Mouse (Mus musculus) lung, adult 2 months (tissue): ENCODE measurements around the gene Kctd2. TPM values are rescaled to one million over a fixed set of nuclear protein-coding genes. Genes with fewer than 3 reads are reported as not detected.

Source experiments
- DNase-seq: peaks from one replicate; pipeline ENCODE4 v3.0.0; 2022
- H3K4me1 ChIP-seq: fragments of 200-500 bp; 2 replicates; pipeline ENCODE4 v1.6.1; 2011; ENCODE audit warnings: low read length; ENCODE audit not compliant: control insufficient read depth, insufficient read depth
- H3K4me3 ChIP-seq: fragments of 200-500 bp; replicated peaks from 2 replicates; pipeline ENCODE3; 2011; ENCODE audit warnings: low read depth, mild to moderate bottlenecking, control low read depth, low read length; ENCODE audit errors: extremely low read depth
- CTCF ChIP-seq: fragments of 200-500 bp; IDR thresholded peaks from 2 replicates; pipeline ENCODE4 v1.5.1; 2011; ENCODE audit warnings: mild to moderate bottlenecking, low read length, control low read depth; ENCODE audit not compliant: insufficient read depth
- POLR2A ChIP-seq: fragments of 200-500 bp; IDR thresholded peaks from 2 replicates; pipeline ENCODE4 v1.6.1; 2011; ENCODE audit warnings: low read depth, mild to moderate bottlenecking, control low read depth, low read length, borderline replicate concordance; ENCODE audit errors: extremely low read depth
- WGBS: fragments of 180-500 bp; shearing (Covaris S2); methylation state at CpG from one replicate; pipeline ENCODE4 v1.1.7; 2018; 5-methylcytosine and 5-hydroxymethylcytosine counted together
- polyA plus RNA-seq: library from polyadenylated mRNA; depleted of rRNA; stranded (reverse); fragments of >200 nt; gene quantifications from 2 replicates; pipeline ENCODE4 v1.2.3, GENCODE M21; 2012; rRNA removed

Kctd2 gene
- 33.3 and 36.6 TPM in 2 replicates for polyA plus RNA-seq

DNA sequence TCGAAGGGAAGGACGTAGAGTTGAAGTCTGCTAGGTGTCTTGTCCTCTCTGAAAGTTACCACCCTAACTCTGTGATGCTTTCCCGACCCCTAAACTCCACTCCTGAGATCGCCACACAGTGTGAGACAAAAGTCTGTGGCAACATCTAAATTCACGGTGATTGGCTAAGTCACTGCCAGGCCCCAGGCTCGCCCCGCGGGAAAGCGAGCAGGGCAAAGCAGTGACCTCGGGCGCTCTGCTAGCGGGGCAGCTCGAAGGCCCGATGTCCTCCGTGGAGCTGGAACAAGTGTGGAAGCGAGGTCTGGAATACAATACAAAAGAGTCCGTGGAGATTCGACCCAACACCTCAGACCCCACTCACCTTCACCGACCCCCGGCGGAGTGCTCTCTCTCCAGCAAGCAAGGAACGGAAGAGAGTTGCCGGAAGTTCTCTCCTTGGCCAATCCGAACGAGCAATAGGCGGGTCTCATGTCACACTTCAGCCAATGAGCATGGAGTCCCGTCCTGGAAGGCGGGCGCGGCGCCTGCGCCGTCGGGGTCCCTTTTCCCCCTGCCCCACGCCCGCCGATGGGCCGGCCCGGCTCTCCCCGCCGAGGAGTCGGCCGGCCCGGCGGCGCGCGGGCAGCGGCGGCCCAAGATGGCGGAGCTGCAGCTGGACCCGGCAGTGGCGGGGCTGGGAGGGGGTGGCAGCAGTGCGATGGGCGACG lies at the start of gene Kctd2, which contains the start of gene Atp5h:
Gene Kctd2 (plus strand): TSS at position 598 of the 707 bp plus-strand sequence.
Gene Atp5h (minus strand): TSS at position 432 of the 707 bp plus-strand sequence.
- under 1% methylated on average over 56 of the region's 56 CpGs for WGBS
- TF ChIP-seq CTCF (no peak), POLR2A (peak; percentile 76; the same call in 1 of the 2 replicates)
- peak; percentile 91 for DNase-seq

DNA sequence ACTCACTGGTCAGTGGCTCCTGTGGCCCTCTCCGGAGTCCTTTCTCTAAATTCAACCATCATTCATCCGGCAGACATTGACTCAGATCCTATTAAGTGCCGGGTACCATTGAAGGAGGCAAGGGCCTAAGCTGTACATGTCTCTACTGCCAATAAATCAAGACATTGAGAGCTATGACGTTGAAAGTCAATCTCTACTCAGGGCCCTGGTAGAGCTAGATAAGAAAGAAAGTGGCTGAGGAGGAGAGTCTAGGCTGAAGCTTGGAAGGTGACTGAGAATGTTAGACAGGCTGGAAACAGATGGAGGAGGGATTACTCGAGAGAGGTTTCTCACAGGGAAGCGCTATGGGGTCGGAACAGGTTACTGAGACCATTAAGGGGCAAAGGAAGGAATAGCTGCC lies 49.6 kb upstream of the Kctd2 start:
- WGBS = 65% methylated on average over 7 of the region's 7 CpGs
- TF ChIP-seq POLR2A (no peak), CTCF (no peak)
- no peak overlapping the region for H3K4me3 ChIP-seq
- H3K4me1 ChIP-seq = peaks cover 5% of the 10 kb centered on the region
- no peak for DNase-seq

More for the DNA sequence above, at the start of gene Kctd2, which contains the start of gene Atp5h:
- Histone ChIP-seq H3K4me3 (peak within 1 kb of the TSS; percentile 87), H3K4me1 (peaks cover 9% of the 10 kb centered on the region)

DNA sequence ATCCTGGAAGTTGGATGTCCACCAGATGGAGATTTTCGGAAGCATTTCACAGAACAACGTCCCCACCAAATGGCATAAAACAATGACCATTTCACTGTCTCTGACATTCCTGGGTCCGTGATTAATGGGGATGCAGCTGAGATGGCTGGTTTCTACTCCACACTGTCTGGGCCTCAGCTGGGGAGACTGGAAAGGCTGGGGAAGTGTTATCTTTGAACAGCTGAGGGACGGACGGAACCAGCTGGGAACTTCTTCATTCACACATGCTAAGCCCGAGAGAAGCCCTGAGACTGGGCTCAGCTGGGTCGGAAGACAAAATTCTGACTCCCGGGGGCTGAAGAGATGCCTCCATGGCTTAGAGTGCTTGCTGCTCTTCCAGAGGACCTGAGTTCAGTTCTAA lies 48.6 kb upstream of the Kctd2 start:
- WGBS = 69% methylated on average over 8 of the region's 8 CpGs

DNA sequence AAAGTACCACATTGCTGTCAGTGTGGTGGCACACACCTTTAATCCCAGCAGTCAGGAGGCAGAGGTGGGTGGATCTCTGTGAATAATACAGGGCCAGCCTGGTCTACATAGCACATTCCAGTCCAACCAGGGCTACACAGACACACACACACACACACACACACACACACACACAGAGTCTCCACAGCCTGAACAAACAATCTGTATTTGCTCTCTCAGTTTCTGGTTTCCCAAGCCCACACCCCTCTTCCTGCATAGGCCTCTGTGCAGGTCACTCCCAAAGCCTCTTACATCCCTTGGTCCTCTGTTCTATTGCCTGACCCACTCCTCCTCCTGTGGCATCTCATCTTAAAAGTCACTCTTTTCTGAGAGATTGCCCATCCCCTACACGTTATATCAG lies 47.9 kb upstream of the Kctd2 start:
- 69% methylated on average over 1 of the region's 1 CpGs for WGBS
- DNase-seq = no peak
- no peak overlapping the region for H3K4me3 ChIP-seq
- TF ChIP-seq CTCF = no peak
- no peak for TF ChIP-seq POLR2A
- H3K4me1 ChIP-seq = peaks cover 2% of the 10 kb centered on the region; the same call in 1 of the 2 replicates

More for the DNA sequence above, 48.6 kb upstream of the Kctd2 start:
- DNase-seq = no peak
- H3K4me1 ChIP-seq = peaks cover 2% of the 10 kb centered on the region; the same call in 1 of the 2 replicates
- H3K4me3 ChIP-seq = no peak overlapping the region
- no peak for TF ChIP-seq POLR2A
- TF ChIP-seq CTCF = no peak

- Histone ChIP-seq H3K4me1 (peaks cover under 1% of the 10 kb centered on the region; the same call in 1 of the 2 replicates), H3K4me3 (no peak overlapping the region)
- 43% methylated on average over 2 of the region's 2 CpGs for WGBS
- DNase-seq = no peak
- no peak for TF ChIP-seq POLR2A
- TF ChIP-seq CTCF = no peak
These were observed 47.2 kb upstream of the Kctd2 start for GRCm38 (mm10) chr11:115372737-115373136.

DNA sequence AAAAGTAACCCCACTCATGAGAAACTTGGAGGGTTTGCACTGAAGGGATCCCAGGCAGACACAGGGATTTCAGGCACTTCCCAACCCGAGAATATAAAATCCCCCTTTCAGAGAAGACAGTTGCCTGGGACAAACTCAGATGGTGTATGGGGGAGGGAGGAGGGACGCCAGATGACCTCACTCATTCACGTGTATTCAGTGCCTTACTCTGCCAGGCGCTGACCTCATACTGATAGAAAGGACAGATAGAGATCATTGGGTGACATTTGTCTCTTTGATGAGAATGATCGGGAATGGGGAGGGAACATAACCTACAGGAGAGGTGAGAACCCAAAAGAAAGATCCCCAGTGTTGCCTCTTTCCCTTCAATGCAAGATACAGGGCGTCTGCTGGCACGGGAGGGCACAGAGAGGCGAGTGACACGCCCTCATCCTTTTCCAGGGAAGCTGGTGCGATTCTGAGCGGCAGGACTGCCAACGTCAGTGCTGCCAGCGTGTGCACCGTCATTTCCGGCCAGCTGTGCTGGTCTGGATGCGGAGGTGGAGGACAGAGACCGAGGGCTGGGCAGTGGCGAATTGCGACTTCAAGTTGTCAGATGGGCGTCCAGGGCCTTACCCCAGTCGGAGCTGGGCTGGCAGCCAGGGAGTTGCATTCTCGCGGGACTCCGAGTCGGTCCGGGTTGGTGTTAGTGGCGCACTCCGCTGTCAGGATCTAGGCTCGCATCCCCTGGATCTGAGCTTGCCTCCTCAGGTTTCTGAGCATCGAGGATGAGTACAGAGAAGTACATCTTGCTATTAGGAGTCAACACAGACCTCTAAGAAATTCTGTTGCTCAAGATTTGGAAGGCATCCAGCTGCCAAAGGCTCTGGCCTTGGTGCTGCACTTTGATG lies 45.9 kb upstream of the Kctd2 start:
- DNase-seq = peak; percentile 68
- WGBS = 1% methylated on average over 30 of the region's 30 CpGs
- TF ChIP-seq CTCF = no peak
- TF ChIP-seq POLR2A = peak; percentile 61; the same call in 1 of the 2 replicates
- H3K4me1 ChIP-seq = no peaks in the 10 kb centered on the region
- H3K4me3 ChIP-seq = peak overlapping the region; percentile 61

DNA sequence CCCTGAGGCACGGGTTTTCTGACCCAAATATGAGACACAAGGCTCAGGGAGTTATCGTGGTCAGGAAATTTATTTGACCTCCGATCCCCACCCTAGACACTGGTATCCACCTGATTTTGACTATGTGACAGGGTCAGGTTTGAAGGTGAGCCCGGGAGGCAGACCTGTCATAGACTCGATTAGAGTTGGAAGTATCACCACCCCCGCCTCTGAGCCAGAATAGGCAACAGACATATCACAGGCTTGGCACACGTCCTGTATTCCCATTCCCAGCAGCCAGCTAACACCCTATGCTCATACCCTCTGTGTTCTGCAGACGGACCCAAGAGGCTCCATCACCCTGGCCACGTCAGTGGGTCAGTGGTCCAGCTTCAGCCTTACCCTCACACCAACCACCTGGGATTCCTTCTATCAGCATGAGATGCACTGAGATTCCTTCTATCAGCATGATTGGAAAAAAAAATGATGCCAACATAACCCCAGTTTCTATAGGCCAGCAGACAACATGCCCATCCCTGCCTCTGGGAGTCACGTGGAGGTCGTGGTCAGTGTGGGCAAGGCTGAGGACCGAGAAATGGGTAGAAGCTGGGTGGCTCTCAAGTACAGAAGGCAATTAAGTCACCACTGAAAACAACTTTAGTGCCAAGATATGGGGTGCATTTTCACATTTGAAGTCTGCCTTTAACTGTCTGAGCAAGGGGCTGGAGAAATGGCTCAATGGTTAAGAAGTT lies 45.1 kb upstream of the Kctd2 start:
- H3K4me3 ChIP-seq = no peak overlapping the region
- WGBS = 56% methylated on average over 12 of the region's 12 CpGs

GRCm38 (mm10) chr11:115376722-115377121 lies 43.2 kb upstream of the Kctd2 start:
- TF ChIP-seq CTCF (no peak), POLR2A (no peak)
- DNase-seq = no peak
- 51% methylated on average over 7 of the region's 7 CpGs for WGBS
- Histone ChIP-seq H3K4me1 (no peaks in the 10 kb centered on the region), H3K4me3 (no peak overlapping the region)

More for the DNA sequence above, 45.1 kb upstream of the Kctd2 start:
- no peaks in the 10 kb centered on the region for H3K4me1 ChIP-seq
- no peak for DNase-seq
- TF ChIP-seq POLR2A (no peak), CTCF (no peak)

- H3K4me1 ChIP-seq = no peaks in the 10 kb centered on the region
- no peak for DNase-seq
- TF ChIP-seq CTCF (no peak), POLR2A (no peak)
- WGBS = 91% methylated on average over 4 of the region's 4 CpGs
- H3K4me3 ChIP-seq = no peak overlapping the region
These were observed 42.7 kb upstream of the Kctd2 start for GRCm38 (mm10) chr11:115377254-115377653.
